Mouse (Mus musculus) erythroid progenitor cell, adult 5-6 weeks (primary cell): ENCODE data around the gene Jchain. TPM values are rescaled to one million over a fixed set of nuclear protein-coding genes. Genes with fewer than 3 reads are reported as not detected.

Experiments
- ATAC-seq: replicated peaks from 2 replicates; pipeline ENCODE4 v1.8.0; 2016; ENCODE audit warnings: moderate number of reproducible peaks, mild to moderate bottlenecking, moderate TSS enrichment, inconsistent platforms; ENCODE audit not compliant: poor library complexity, low FRiP score, severe bottlenecking
- total RNA-seq, 2 experiments: library from RNA; stranded (forward) in 1 of 2; stranded (reverse) in 1 of 2; fragments of 150-400 nt in 1 of 2; fragments of 186-747, 209-891 nt in 1 of 2; gene quantifications; 2 replicates each; pipeline versions ENCODE4 v1.2.3 to v1.2.4; 2015 to 2017; ENCODE audit warnings: low replicate concordance in 2 of 2

Gene Jchain
- total RNA-seq, 2 experiments from 2014 or later: 23.1 to 58.7 TPM

- ATAC-seq: no peak
Measured at GRCm38 (mm10) chr5:88540845-88541244, 13.2 kb upstream of the Jchain start.

- ATAC-seq: no peak
Measured at GRCm38 (mm10) chr5:88534697-88535096, 7.0 kb upstream of the Jchain start.

GRCm38 (mm10) chr5:88530908-88531307 is 3.2 kb upstream of the Jchain start:
- ATAC-seq: no peak

DNA sequence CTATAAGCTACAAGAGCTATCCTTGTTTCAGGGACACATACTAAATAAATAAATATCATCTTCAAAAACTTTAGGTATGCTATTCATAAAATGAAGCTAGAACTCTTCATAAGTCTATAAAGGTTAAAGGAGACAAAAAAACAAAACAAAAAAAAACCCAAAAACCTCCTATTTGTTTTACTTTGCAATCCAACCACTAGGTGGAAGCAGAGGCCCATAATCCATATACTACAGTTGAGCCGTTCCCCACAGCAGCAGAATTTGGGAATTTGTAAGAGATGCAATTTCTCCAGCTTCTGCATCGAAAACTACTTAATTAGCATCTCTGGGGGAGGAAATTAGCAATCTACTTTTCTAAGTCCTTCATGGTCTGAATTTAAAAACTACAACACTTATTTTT is 8.5 kb downstream of the Jchain start:
- ATAC-seq: no peak

DNA sequence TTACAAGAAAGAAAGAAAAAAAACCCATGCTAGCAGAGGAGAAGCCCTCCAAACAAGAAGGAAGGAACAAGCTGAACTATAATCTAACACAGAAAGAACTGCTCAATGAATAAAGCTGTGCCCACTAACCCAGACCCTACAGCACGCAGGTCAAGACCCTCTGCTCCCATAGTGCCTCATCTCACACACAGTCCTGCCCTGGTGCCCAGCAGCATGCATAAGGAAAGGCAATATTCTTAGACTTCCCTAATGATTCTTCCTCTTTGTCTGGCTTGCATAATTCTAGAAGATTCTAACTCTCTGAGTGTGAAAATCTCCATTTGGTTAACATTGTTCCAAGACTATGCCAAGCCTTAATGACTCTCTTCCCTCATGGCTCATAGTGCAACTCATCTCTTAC is 18.7 kb downstream of the Jchain start:
- ATAC-seq: no peak

GRCm38 (mm10) chr5:88508555-88508954 is 19.1 kb downstream of the Jchain start:
- ATAC-seq: no peak

- no peak for ATAC-seq
Measured at GRCm38 (mm10) chr5:88499781-88500180, 27.9 kb downstream of the Jchain start.

- no peak for ATAC-seq
Measured at GRCm38 (mm10) chr5:88491111-88491510, 36.6 kb downstream of the Jchain start.

- ATAC-seq: no peak
Measured at GRCm38 (mm10) chr5:88489004-88489403, 38.7 kb downstream of the Jchain start.

DNA sequence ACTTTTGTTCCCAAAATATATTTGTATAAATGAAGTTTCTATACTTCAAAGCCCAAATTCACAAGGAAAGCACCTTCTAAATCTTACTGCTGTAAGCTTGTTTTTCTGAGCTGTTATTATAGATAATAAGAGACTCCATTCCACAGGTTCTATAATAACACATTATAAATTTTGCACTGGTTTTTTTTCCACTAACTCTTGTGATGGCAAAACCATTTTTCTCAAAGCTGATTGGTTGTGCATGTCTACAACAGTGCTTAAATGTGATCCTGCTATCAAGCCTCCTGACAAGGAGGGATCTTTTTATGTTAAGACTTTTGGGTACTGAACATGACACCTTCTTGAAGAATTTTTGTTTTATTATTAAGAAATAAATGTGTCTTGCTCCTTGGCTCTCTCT is 40.0 kb downstream of the Jchain start, which contains the start of gene Enam:
Gene Enam (plus strand): TSS at position 301 of the 400 bp plus-strand sequence.
- ATAC-seq: no peak

Other genes with a start within 250 kb of the Jchain start
- not detected in 2 replicates for gene Prol1, start 210.6 kb downstream of the Jchain start, total RNA-seq (2015; ENCODE audit: low replicate concordance)
- not detected in 2 replicates for gene Prol1, start 210.6 kb downstream of the Jchain start, total RNA-seq (2017; ENCODE audit: low replicate concordance)
- not detected in 2 replicates for gene Amtn, start 151.8 kb downstream of the Jchain start, total RNA-seq (2015; ENCODE audit: low replicate concordance)
- gene Amtn, start 151.8 kb downstream of the Jchain start, total RNA-seq (2017; ENCODE audit: low replicate concordance): not detected in 2 replicates
- gene Ambn, start 71.9 kb downstream of the Jchain start, total RNA-seq (2015; ENCODE audit: low replicate concordance): not detected in 2 replicates
- not detected in 2 replicates for gene Ambn, start 71.9 kb downstream of the Jchain start, total RNA-seq (2017; ENCODE audit: low replicate concordance)
- gene Enam, start 39.9 kb downstream of the Jchain start, total RNA-seq (2015; ENCODE audit: low replicate concordance): not detected in 2 replicates
- gene Enam, start 39.9 kb downstream of the Jchain start, total RNA-seq (2017; ENCODE audit: low replicate concordance): not detected in 2 replicates
- gene Utp3, start 26.6 kb upstream of the Jchain start, total RNA-seq (2015; ENCODE audit: low replicate concordance): 26.3 and 36.5 TPM in 2 replicates
- gene Utp3, start 26.6 kb upstream of the Jchain start, total RNA-seq (2017; ENCODE audit: low replicate concordance): 27.2 and 28.7 TPM in 2 replicates
- 0.36 and 0.42 TPM in 2 replicates for gene Rufy3, start 37.1 kb upstream of the Jchain start, total RNA-seq (2015; ENCODE audit: low replicate concordance)
- gene Rufy3, start 37.1 kb upstream of the Jchain start, total RNA-seq (2017; ENCODE audit: low replicate concordance): 4.0 and 9.3 TPM in 2 replicates
- 18.4 and 21.4 TPM in 2 replicates for gene Grsf1, start 148.3 kb upstream of the Jchain start, total RNA-seq (2015; ENCODE audit: low replicate concordance)
- gene Grsf1, start 148.3 kb upstream of the Jchain start, total RNA-seq (2017; ENCODE audit: low replicate concordance): 30.7 and 35.3 TPM in 2 replicates
- gene Mob1b, start 193.0 kb upstream of the Jchain start, total RNA-seq (2015; ENCODE audit: low replicate concordance): 28.1 and 57.8 TPM in 2 replicates
- gene Mob1b, start 193.0 kb upstream of the Jchain start, total RNA-seq (2017; ENCODE audit: low replicate concordance): 19.1 and 28.9 TPM in 2 replicates
- 222 and 280 TPM in 2 replicates for gene Dck, start 237.1 kb upstream of the Jchain start, total RNA-seq (2015; ENCODE audit: low replicate concordance)
- 190 and 208 TPM in 2 replicates for gene Dck, start 237.1 kb upstream of the Jchain start, total RNA-seq (2017; ENCODE audit: low replicate concordance)